Mouse (Mus musculus) kidney, adult 8-10 months (tissue): ENCODE data around the gene Rassf8.

Experiments used
- DNase-seq, 2 experiments: peaks; one replicate each; pipeline ENCODE4 v3.0.0; 2022

Gene Rassf8

DNA sequence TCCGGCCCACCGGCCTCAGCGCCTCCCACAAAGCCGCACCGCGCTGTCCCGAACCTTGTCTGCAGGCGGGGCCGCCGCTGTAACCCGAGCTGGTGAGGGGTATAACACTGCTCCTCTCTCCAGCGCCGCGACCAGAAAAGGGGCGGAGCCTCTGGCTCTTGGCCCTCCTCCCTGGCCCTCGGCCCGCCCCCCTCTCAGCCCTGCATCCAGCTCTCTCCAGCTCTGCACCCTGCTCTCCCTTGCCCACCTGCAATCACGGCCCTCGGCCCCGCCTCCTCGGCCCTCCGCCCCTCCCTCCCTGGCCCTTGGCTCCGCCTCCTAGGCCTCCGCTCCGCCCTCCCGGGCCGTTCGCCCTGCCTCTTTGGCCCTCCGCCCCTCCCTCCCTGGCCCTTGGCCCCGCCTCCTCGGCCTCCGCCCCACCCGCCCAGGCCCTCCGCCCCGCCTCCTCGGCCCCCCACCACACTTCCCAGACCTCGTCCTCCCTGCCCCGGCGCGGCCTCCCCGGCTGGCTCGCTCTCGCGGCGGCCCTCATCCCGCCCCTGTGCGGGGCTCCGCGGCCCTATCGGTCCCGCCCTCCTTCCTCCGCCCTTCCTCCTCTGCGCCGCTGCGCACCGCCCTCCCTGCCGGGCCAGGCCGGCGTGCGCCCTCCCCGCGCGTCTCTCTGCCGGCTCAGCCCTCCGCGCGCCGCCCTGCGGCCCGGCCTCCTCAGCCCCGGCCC is at the start of gene Rassf8:
Rassf8 (plus strand) TSS at position 617 of the 718 bp plus-strand sequence.
- DNase-seq, result peak; percentile 92 to 95

DNA sequence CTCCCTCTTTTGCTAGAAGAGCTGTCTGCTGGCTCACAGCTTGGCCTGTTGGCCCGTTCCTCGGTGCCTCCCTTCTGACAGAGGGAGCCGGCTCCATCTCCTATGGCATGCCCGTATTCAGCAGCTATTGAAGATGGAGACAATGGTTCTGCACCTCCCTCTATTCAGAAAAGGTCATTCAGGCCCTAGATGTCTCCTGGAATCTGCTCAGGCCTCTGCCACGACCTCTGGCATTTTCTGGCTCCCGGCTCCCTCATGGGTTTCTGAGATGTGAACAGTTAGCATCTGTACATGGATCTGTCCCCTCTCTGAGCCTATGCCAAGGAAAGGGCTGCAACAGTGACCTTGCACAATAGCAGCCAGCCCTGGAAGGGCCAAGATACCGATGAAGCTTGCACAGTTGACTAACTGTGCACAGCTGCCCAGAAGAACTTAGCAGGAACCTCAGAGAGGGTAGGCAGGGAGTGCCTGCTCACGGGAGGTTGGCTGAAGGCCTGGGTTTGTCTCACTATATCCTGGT is 45.5 kb upstream of the Rassf8 start:
- no peak for DNase-seq

DNA sequence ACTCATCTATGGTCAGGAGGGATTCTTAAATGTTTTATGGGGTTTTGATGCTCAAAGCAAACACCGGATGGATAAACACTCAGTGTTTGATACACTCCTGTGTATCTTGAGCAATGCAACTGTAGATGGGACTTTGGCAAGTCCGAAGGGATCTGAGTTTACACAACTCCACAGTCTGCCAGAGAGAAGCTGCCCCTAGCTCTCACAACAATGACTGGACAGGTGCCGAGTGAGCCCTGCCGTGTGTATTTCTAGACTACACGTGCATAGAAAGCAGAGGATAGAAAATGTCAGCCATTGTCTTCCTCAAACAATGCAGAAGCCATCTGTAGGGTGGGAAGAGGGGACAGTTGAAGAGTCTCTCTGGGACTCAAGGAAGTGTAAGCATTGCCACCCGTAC is 42.9 kb upstream of the Rassf8 start:
- DNase-seq, result no peak

DNA sequence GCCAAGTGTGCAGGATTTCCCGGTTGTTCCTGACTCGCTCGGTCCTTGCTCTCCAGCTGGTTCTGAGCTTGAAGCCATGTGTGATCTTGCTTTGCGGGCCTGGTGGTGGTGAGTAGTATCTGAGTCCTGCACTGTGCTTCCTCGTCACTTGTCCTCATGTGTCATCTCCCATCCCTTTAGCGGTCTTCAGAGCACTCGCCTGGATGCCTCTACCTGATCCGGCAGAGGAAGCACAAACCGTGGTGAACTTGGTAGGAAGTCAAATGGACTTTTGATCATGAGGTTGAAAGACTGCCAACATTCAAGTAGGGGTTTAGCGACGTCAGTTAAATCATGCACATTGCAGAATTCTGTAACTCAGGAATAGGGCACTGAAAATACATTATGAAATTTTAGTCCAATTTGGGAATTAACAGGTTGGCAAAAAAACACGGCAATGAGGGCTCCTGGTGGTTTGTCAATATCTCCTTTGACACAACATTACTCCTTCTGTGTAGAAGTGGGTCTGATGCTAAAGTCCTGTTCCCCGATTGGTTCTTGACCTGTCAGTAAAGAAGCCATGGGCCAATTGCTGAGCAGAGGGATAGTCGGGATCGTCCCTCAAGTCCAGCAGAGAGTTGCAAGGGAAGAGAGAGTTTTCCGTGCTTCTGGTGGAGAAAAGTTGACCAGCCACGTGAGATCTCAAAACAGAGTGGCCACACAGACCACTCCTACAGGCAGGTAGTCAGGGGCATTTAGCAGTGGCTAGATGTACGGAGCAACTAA is 36.4 kb upstream of the Rassf8 start:
- peak; percentile 72 to 84 for DNase-seq

DNA sequence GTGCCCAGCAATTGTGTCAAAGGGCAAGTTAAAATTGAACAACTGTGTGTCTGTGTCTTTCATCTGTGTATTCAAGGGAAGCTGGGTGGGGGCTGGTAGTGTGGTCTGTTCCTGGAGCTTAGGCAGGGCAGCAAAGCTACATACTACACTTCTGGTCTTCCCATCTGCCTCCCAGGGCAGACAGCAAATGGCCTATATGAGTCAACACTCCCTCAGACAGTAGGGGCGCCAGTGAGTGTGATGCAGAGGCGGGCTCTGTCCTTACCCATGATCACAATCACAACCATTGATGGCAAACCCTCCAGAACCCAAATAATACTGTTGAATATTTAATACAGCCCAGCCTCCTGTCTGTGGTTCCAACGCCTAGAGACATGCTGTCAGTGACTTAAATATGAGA is 35.8 kb upstream of the Rassf8 start:
- peak; percentile 23 to 24 for DNase-seq

DNA sequence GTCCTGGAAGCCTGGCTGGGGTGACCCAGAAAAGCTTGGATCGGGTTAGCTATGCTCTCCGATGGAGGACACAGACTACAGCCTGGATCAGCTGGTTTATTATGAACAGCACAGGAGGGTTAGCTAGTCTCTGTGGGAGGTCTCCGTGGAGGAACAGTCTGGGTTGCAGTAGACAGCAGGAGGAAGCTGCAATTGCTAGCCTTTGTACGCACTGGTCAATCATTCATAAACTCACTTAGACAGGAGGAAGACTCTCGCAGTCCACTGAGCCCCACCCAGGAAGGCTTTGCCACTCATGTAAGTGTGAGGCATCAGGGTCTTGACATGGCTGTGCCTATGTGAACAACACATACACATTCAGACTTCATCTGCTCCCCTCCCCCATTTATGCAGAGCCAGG is 35.2 kb upstream of the Rassf8 start:
- DNase-seq, result peak; percentile 69 to 83

DNA sequence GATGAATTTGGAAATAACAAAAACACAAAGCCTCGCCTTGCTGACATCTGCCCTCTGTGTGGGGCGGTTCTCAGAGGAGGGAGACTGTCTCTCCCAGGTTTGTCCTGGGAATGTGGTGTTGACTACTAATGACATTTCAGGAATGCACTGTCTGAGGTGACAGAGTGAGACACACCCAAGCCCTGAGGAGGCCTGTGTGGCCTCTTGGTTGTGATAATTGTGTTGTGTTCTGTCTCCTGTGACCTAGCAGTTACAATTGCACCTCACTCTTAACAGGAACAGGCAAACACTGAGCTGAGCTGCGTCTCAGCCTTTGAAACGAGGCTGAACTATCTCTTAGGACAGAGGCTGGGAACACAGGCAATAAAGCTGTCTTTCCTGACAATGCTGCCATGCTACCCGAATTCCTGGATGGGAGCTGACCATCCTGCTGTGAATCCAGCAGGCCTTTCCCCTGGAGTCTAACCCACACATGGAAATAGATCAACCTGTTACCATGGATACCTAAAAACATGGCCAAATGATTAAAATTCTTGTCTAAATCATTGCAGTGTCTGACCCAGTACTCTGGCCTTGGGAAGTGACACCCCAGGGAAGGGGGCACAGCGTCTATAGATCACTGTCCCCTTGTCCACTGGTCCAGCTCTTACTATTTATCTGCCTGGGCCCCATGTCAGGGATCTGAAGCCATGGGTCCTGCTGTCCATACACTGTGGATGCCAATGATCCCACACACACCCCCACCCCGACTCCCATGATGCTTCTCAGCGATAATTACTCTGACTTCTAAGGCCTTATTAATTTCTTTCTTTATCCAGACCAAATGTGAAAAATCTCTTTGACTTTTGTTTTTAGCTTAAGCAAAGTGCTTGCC is 33.1 kb upstream of the Rassf8 start:
- DNase-seq, result no peak

DNA sequence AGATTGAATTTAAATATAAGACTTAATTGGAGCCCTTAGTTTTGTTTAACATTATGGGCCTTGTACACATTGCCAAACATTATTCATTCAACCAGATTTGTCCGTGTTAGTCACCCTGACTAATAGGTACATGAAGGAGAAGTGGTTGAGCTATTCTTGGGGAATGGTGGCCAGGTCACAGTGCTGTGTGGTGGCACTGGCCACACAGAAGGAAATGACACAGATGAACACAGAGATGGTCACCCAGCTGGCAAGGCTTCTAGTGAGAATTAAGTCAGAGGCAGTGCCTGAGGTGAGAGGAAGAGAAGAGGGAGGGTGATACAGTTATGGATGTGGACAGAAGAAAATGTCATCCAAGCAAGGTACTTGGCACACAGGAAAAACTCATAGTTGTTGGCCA is 32.4 kb upstream of the Rassf8 start:
- DNase-seq, result no peak

DNA sequence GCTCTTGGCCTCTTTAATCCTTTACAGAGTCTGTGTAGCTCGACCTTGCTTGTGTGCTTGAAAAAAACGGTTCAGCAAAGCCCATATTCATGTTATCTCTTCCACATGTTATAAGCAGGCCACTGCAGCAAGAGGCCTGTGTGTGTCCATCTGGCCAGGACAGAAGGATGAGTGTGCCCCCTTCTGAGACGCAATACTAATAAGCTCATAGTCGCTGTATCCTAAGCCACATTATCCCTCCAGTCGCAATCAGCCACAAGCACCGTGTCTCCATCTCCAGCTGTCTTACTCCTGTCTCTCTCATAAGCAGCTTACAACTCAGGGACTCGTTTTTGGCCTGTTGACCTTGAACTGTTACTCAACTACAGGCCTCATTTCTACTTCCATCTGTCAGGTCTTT is 24.0 kb upstream of the Rassf8 start:
- no peak for DNase-seq

DNA sequence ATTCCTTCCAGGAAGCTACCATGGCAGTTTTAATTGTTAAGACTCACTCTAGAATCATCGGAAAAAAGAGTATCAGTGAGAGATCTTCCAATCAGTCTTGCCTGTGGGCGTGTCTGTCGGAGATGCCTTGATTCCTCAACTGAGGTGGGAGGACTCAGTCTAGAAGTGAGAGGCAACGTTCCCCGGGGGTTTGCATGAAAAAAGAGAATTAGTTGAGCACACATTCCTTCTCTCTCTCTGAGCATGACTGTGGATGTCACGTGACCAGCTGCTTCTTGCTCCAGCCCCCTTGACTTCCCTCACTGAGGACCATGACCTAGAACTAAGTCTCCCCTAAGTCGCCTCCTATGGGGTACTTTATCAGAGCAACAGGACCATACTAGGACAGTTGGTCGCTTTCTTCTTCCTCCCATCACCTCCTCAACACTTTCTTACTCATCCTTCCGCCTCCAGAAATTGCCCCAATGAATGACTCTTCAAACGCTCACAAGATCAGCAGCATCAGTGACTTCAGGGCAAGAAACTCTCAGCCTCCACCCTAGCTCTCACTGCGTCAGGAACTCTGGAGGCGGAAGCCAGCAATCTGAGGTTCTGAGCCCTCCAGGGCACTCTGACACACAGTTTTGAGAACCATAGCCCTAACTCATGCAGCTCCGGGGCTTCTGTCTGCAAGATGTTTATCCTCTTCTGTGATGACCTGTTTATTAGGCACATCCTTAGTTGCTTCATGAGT is 23.3 kb upstream of the Rassf8 start:
- no peak for DNase-seq

DNA sequence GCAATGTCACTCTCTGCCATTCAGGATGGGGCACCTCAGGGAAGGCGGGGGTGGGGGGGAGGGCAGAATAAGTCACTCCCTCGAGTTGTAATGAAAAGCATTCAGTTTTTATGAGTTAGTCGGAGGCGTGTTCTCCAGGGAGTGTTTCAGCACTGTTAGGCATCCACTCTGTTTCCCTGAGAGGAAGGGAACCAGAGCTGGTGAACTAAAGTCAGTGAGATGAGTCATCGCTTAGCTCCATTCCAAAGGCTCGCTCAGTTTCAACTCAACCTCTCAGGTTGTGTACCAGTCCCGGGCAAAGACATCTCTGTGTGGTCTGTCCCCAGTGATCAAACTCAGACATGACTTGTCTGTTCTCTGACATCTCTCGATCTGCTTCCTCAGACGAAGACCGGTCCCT is 20.7 kb upstream of the Rassf8 start:
- no peak for DNase-seq

DNA sequence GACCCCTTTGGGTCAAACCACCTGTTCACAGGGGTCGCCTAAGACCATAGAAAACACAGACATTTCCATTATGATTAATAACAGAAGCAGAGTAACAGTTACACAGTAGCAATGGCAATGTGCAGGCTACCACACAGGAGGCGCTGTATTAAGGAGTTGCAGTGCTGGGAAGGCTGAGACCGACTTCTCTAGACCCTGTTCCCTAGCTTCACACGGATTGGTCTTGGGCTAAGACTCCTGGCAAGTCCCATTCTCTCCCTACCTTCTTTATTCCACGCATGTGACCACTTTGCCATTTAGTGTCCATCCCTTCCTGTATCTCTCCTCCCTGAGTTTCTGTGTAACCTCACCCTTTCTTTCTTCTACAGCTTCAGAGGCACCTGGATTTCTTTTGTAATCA is 19.6 kb upstream of the Rassf8 start:
- DNase-seq, result no peak

DNA sequence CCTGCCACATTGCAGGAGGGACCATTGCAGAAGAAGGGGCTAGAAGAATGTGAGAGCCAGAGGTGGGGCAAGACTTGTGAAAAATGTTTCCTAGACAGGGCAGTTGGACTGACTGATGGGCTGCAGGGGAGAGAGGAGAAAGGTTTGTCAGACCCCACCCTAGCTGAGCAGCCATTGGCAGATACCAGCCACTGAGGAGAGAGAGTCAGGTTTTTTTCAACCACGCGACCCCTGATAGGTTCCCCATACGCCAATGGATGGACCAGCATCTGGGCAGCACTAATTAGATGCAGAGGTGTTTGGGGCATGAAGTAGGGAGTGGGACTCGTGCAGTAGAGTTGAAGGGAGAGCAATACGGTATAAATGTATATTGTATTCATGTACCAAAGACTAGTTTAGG is 13.7 kb upstream of the Rassf8 start:
- no peak for DNase-seq

DNA sequence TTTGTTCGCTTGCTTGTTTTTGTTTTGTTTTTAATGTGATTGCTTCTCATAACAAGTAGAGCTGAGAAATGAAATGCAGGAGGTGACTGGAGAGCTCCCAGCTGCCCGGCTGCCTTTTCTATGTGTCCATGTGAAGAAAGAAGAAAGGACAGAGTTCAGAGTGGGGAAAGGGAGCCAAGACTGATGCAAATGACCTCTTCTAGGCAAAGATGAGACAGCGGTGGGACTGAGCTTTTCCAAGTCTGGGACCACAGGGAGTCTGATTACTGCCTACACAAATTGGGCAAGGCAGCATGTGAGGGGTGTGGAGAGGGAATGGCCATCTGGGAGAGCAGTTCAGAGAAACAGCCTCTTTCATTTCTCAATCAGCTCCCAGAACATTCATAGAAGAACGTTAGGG is 13.3 kb upstream of the Rassf8 start:
- no peak for DNase-seq

DNA sequence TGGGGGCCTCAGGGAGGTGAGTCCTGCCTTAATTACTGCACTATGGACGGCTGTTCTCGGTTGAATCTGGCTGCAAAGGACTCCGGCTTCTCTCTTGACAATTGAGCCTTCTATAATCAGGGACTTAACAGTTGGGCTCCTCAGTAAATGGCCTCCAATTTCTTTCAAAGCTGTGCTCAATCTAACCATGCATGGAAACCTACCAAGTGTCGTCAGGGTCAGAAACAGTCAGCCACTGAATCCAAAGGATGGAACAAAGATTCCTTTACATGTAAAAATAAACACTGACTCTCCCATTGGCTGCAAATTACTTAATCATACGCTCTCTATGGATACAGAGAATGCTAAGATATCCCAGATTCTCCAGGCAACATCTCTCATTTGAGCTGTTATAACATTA is 12.6 kb upstream of the Rassf8 start:
- no peak for DNase-seq

DNA sequence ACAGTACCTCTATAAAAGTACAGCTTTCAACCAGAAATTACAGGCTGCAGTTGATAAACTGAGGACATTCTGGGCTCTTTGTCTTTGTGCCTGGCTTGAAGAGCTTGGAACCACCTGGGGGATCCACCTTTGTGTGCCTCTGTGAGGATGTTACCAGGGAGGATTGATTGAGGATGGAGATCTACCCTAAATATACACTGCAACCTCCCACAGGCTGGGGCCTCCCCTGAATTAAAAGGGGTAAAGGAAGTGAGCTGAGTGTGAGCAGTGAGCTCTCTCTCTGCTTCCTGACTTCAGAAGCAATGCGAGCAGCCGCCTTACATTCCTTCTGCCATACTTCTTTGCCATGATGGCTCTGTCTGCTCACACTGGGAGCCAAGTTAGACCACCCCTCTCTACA is 10.4 kb upstream of the Rassf8 start:
- DNase-seq, result no peak

DNA sequence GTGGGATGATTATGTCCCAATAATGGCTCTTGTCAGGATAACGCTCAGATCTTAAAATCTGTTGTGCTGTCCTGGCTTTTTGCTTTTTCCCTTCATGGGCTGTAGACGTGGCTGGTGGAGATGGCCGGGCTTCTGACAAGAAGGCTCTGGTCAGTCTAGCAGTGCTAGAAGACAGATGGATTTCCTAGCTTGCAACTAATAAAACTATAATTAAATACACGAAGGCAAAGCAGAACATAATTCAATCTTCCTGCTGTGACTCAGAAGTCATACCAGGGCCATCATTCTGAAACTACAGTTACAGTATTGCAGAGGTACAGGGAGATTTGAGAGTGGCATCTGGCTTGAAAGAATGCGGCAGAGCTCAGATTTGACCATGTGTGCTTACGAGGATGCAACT is 7.3 kb upstream of the Rassf8 start:
- DNase-seq, result no peak

DNA sequence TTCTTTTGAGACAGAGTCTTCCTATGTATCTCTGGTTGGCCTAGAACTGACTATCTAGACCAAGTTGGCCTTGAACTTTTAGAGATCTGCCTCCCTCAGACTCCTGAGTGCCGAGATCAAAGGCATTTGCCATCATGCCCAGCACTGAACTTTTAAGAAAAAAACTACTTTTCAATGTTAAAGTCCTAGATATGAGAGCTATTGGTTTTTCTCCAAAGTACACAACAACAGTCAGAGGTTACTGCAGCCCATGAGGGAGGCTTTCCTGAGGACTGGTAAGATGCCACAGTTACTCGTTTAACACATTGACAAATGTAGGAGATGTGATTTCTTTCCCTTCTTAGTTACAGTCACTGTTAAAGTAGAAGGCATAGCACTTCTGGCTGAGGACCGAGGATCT is 6.5 kb upstream of the Rassf8 start:
- no peak for DNase-seq

DNA sequence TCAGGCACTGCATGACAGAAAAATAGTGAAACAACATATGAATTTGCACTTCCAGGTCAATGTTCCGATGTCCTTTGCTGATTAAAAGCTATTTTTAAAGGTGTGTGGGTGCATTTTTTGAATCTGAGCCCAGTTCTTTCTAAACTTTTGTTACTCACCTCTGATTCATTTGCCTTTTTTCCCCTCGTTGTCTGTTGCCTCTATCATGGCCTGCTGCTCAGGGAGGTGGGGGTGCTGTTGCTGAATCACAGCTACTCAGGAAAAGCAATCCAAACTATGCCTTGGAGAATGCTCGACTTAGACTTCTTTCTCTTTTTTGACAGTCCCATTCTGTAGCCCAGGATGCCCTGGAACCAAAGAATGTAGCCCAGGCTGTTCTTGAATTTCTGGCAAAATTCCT is 1.3 kb upstream of the Rassf8 start:
- no peak for DNase-seq

DNA sequence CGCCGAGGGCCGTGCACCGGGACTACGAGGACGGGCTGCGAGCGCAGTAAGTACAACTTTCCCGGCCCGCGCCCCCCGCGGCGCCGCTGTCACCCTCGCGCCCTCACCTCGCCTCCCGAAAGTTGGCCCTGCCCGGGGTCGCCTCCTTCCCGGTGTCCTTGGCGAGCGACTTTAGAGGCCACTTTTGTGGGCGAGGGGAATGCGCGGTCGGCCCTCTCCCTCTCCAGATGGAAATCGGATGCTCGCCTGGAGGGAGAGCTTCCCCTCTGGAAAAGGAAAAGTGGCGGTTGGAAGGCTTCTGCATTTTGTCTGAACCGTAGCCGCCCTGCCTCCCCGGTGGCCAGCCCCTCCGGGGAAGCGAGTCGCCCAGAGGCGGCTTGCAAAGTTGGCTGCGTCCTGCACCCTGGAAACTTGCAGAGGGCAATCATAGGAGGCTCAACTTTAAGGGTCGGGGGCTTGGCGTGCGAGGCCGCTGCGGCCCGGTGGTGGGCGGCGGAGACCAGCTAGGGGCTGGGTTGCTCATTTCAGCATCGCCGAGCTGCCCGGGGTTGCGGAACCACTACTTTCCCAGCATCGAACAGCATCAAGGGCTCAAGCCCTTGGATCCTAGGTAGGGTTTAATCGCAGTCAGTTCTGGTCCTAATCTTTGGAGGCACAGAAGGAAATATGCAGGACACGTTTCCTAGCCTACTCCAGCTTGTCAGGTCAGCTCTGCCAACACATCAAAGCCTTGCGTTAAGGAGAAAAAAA is 548 bp downstream of the Rassf8 start:
- peak in 1 of 2 experiments; percentile 46 for DNase-seq

DNA sequence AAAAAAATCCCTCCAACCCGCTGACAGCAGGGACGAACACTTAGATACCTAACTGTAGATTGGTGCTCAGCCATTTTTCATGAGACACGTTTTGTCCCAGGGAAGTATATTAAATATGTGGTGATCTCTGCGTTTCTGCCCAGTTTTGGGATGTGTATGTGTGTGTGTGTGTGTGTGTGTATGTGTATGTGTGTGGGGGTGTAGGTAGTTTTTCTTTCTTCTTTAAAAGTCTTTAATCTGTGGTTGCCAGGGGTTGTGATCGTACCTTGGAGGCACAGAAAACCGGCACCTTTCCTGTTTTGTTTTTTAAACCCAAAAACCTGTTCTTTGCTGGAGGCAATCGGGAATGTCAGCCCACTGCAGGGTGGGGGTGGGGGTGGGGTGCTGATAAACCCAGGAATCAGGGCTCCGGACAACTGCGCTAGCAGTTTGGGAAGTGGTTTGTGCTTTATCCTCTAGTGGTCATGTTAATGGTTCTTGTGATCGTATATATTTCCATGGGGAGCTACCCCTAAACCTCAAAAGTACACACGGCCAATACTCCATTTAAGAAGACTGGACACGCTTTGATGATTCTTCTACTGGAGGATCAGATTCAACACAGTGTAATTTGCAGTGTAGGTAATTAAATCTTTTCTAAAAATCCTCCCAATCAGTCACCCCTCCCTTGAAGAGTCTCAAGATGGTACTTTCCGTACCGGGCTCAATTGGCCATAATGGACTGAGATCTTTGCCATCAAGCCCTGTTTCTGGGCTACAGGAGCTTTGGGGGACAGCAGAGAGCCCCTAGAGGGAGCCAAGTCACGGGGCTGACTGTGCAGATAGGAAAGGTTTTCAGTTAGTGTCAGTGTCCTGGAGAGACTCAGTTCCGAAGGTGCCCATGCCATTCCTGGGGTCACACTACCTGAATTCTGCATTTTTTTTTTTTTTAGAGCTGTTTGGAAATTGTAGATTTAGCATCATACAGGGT is 1.4 kb downstream of the Rassf8 start:
- no peak for DNase-seq
